Mouse (Mus musculus) hindbrain, embryonic 12.5 days (tissue): ENCODE measurements around the gene Sh2b3. TPM values are rescaled to one million over a fixed set of nuclear protein-coding genes. Genes with fewer than 3 reads are reported as not detected.

Source experiments
- ATAC-seq: fragments of 200-750 bp; cut with Nextera tagmentation; 2 replicates; pipeline ENCODE4 v1.8.0; 2017; ENCODE audit warnings: moderate TSS enrichment; ENCODE audit not compliant: low FRiP score
- H3K27ac ChIP-seq: fragments of 300-500 bp; sonication (generic); 2 replicates; pipeline ENCODE4 v1.5.1; 2016; ENCODE audit warnings: mild to moderate bottlenecking
- H3K27me3 ChIP-seq: fragments of 300-500 bp; sonication (generic); 2 replicates; pipeline ENCODE4 v1.6.1; 2016; ENCODE audit warnings: mild to moderate bottlenecking
- H3K36me3 ChIP-seq: fragments of 300-500 bp; sonication (generic); 2 replicates; pipeline ENCODE4 v1.6.1; 2016; ENCODE audit warnings: mild to moderate bottlenecking
- H3K4me1 ChIP-seq: fragments of 300-500 bp; sonication (generic); 2 replicates; pipeline ENCODE4 v1.6.1; 2016
- H3K4me2 ChIP-seq: fragments of 300-500 bp; sonication (generic); replicated peaks from 2 replicates; pipeline ENCODE4 v1.6.1; 2016; ENCODE audit warnings: mild to moderate bottlenecking
- H3K4me3 ChIP-seq: fragments of 300-500 bp; sonication (generic); 2 replicates; pipeline ENCODE4 v1.5.1; 2016; ENCODE audit warnings: mild to moderate bottlenecking
- H3K9ac ChIP-seq: fragments of 300-500 bp; sonication (generic); 2 replicates; pipeline ENCODE4 v1.6.1; 2016; ENCODE audit warnings: mild to moderate bottlenecking, moderate library complexity
- H3K9me3 ChIP-seq: fragments of 300-500 bp; sonication (generic); replicated peaks from 2 replicates; pipeline ENCODE4 v1.6.1; 2016; ENCODE audit warnings: mild to moderate bottlenecking
- WGBS: fragments of 180-500 bp; shearing (Covaris S2); methylation state at CpG from one replicate; pipeline ENCODE4 v1.1.7; 2016; 5-methylcytosine and 5-hydroxymethylcytosine counted together
- polyA plus RNA-seq: library from polyadenylated mRNA; unstranded; fragments of >200 nt; fragmentation: Nextera tagmentation; extraction: Ambion mirVana; gene quantifications from 2 replicates; pipeline ENCODE4 v1.2.1, GENCODE M21; 2016

The Sh2b3 gene
- polyA plus RNA-seq, 1 experiment from 2014 or later: 11.4 TPM

DNA sequence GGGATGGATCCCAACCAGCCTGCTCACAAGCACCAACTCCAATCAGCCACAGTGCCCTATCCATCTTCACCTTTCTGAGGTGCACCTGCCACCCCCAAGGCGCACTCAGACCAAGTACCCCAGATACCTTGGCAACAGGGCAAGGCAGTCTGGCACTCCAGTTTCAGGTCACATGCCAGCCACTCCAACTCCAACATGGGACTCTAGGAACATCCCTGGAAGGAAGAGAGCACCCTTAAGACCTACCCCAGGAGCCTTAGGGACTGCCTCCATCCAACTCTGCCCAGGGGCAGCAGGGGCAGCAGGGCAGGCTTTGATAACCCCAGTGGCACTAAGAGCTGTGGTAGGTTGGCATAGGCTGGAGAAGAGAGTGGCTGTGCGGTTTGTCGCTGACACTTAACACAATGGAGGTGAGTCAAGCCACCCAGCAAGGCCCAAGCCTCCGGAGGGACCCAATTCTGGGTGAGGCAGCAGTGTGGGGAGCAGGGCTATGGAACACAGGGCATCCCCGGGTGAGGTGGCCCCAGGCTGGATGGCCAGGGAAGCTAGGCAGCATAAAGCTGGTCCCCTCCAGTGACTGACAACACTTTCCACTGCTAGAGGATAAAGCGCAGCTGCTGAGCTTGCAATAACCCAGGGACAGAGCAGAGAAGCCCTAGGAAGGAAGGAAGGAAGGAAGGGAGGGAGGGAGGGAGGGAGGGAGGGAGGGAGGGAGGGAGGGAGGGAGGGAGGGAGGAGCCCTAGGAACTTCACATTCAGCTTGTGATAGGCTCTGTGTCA lies 4.9 kb downstream of the Sh2b3 start:
- H3K36me3 ChIP-seq: no peaks in the 10 kb centered on the region
- H3K4me2 ChIP-seq: no peak overlapping the region
- no peak overlapping the region for H3K27ac ChIP-seq
- H3K27me3 ChIP-seq: peaks cover 60% of the 10 kb centered on the region
- no peak for ATAC-seq
- H3K4me3 ChIP-seq: no peak overlapping the region
- no peaks in the 10 kb centered on the region for H3K9me3 ChIP-seq
- 72% methylated on average over 6 of the region's 6 CpGs for WGBS
- no peak overlapping the region for H3K9ac ChIP-seq
- H3K4me1 ChIP-seq: peaks cover 60% of the 10 kb centered on the region

DNA sequence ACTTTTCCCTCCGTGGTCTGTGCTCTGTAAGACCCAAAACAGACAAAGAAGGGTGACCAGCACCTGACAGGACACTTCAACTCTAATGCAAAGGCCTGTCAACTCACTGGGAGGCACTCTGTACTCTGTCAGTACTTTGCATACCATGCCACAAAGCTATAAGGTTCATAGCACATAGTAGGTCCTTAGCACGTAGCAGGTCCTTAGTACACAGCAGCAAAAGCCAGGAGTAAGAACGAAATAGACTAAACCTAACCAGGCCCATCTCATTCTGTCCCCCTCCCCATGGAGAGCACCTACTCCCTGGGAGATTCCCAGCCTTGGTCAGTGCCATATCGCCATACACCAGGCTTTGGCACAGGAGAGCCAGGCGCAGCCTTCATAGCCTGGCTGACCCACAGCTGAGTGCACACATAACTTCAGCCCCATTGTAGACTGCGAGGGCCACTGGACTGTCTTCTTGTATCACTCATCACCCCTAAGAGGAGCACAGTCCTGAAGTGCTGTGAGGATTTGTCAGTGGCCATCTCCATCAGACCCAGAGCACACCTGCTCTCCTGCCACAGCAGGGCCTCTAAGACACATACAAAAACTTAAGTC lies 6.3 kb downstream of the Sh2b3 start:
- H3K9me3 ChIP-seq: no peaks in the 10 kb centered on the region
- no peak overlapping the region for H3K4me2 ChIP-seq
- peaks cover 60% of the 10 kb centered on the region for H3K27me3 ChIP-seq
- no peak overlapping the region for H3K27ac ChIP-seq
- H3K9ac ChIP-seq: no peak overlapping the region
- 90% methylated on average over 6 of the region's 6 CpGs for WGBS
- H3K36me3 ChIP-seq: no peaks in the 10 kb centered on the region
- H3K4me1 ChIP-seq: peaks cover 52% of the 10 kb centered on the region
- no peak for ATAC-seq
- H3K4me3 ChIP-seq: no peak overlapping the region

DNA sequence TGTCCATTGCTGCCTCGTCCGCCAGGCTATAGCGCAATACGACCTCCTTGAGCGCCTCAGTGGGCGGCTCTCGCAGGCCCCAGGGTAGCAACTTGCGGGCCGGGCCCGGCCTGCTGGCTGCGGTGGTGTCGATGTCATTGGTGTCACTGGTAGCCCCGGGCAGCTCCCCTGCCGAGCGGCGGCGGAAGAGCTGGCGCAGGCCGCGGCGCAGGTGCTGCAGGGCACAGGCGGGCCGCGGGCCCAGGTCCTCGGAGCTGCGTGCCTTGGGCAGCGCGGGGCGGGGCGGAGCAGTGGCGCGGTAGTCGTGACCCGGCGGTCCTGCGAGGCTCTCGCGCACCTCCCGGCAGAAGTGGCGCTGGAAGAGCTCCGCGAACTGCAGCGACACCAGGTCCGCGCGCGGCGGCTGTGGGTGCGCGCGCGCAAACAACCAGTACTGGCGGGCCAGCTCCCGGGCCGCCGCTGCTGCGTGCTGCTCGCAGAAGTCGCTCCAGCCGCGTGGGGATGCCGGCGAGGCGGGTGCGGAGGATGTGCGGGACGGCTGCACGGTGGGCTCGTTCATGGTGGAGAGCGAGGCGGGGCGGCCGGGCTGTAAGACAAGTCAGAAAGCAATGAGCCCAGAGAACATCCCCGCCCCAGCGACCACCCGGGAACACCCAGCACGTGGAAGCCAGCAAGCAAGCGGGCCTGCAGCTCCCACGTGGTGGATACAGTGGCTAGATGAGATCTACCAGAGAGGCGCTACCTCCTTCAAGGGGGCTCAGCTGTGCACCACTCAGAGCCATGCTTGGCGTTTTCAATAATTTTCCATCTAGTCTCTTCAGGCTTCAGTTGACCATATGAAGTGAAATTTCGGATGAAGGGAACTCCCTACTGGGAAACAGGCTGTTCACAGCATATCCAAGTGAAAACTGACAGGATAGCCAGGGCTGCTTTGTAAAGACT lies 8.7 kb downstream of the Sh2b3 start:
- peak overlapping the region; percentile 67 for H3K9ac ChIP-seq
- no peak overlapping the region for H3K27ac ChIP-seq
- no peaks in the 10 kb centered on the region for H3K36me3 ChIP-seq
- H3K4me1 ChIP-seq: peaks cover 28% of the 10 kb centered on the region
- H3K27me3 ChIP-seq: peaks cover 46% of the 10 kb centered on the region
- ATAC-seq: peak; percentile 32; the same call in 1 of the 2 replicates
- WGBS: 4% methylated on average over 82 of the region's 82 CpGs
- H3K4me3 ChIP-seq: peak overlapping the region; percentile 44
- no peaks in the 10 kb centered on the region for H3K9me3 ChIP-seq
- H3K4me2 ChIP-seq: peak overlapping the region; percentile 94

DNA sequence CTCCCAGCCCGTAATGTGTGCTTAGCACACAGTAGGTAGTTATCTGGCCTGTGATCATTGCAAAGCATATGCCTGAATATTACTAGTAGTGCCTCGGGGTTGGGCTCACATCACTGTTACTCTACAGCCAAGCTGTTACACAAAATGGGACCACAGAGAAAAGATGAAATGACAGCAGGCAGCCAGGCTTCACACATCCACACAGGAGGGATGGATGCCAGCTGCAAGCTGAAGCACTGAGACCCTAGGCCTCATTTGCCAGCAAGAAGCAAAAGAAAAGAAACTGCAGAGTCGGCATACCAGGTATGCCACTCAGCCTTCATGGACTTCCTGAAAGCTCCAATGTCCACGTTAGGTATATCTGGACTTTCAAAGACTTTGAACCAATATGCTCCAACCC lies 9.6 kb downstream of the Sh2b3 start:
- peak overlapping the region; percentile 94 for H3K4me2 ChIP-seq
- H3K9ac ChIP-seq: peak overlapping the region; percentile 67; the same call in 1 of the 2 replicates
- H3K27me3 ChIP-seq: peaks cover 46% of the 10 kb centered on the region
- peak overlapping the region; percentile 44; the same call in 1 of the 2 replicates for H3K4me3 ChIP-seq
- ATAC-seq: no peak
- H3K36me3 ChIP-seq: no peaks in the 10 kb centered on the region
- H3K4me1 ChIP-seq: peaks cover 19% of the 10 kb centered on the region
- H3K9me3 ChIP-seq: no peaks in the 10 kb centered on the region
- 83% methylated on average over 4 of the region's 4 CpGs for WGBS
- H3K27ac ChIP-seq: no peak overlapping the region

DNA sequence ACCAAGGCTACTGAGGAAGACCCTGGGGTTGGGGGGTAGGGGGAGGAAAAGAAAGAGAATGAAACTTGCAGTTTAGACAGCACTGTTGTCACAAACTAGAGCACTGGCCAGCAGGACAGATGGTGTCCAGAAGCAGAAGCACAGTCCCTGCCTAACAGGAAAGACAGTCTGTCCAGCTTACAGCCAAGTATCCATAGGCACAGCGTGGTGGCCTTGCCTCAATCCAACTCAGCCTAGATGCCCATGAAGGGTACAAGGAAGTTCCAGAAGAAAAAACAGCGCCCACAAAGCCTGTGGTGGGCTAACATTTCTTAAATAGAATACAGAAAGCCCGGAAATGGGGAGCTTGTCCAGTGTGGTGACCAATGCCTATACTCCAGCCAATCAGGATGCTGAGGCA lies 11.8 kb downstream of the Sh2b3 start:
- H3K27me3 ChIP-seq: peaks cover 38% of the 10 kb centered on the region
- no peak for ATAC-seq
- no peak overlapping the region for H3K9ac ChIP-seq
- H3K9me3 ChIP-seq: no peaks in the 10 kb centered on the region
- no peak overlapping the region for H3K27ac ChIP-seq
- 89% methylated on average over 3 of the region's 3 CpGs for WGBS
- peaks cover 14% of the 10 kb centered on the region for H3K4me1 ChIP-seq
- no peak overlapping the region for H3K4me2 ChIP-seq
- no peaks in the 10 kb centered on the region for H3K36me3 ChIP-seq
- H3K4me3 ChIP-seq: no peak overlapping the region

DNA sequence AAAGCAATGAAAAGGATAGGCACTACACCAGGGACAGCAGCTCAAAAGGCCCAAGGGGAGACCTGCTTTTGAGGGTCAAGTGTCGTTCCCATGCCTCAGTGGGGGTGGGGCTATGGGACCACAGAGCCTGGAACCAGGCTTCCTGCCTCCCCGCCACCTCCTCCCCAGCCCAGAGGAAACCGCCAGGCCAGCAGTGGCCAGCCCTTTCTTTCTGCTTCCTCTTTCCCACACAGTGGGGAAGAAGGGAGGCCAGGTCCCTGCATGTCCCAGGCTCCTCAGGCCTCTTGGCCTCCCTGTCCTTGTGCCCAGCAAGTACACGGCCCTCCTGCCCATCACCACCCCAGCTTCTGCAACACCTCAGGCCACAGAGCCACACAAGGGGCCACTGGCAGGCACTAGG lies 13.3 kb downstream of the Sh2b3 start:
- H3K4me2 ChIP-seq: no peak overlapping the region
- peaks cover 11% of the 10 kb centered on the region for H3K4me1 ChIP-seq
- H3K9me3 ChIP-seq: no peaks in the 10 kb centered on the region
- H3K4me3 ChIP-seq: no peak overlapping the region
- H3K9ac ChIP-seq: no peak overlapping the region
- 72% methylated on average over 4 of the region's 4 CpGs for WGBS
- no peak for ATAC-seq
- no peak overlapping the region for H3K27ac ChIP-seq
- peaks cover 25% of the 10 kb centered on the region for H3K27me3 ChIP-seq
- peaks cover 9% of the 10 kb centered on the region for H3K36me3 ChIP-seq

DNA sequence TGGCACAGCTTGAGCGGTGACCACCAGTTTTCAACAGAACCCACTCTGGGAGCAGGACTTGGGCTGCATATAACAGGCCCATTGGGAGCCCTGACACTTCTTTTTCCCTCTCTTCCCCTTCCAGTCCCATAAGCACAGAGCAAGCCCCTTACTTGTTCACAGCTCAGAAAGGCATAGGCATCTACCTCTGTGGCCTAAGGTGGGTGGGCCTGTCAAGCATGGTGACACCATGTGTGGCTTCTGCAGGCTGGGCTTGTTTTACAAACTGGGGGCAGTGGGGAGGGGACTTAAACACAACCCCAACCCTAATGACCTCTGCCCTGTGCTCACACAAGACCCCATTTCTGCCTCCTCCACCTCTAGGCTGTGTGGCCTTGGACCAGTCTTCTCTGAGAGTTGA lies 13.8 kb downstream of the Sh2b3 start:
- Histone ChIP-seq H3K9me3 (no peaks in the 10 kb centered on the region), H3K27me3 (peaks cover 21% of the 10 kb centered on the region), H3K4me2 (no peak overlapping the region), H3K36me3 (peaks cover 13% of the 10 kb centered on the region), H3K27ac (no peak overlapping the region), H3K4me1 (peaks cover 6% of the 10 kb centered on the region), H3K4me3 (no peak overlapping the region), H3K9ac (no peak overlapping the region)
- no peak for ATAC-seq
- WGBS: 100% methylated on average over 1 of the region's 1 CpGs

DNA sequence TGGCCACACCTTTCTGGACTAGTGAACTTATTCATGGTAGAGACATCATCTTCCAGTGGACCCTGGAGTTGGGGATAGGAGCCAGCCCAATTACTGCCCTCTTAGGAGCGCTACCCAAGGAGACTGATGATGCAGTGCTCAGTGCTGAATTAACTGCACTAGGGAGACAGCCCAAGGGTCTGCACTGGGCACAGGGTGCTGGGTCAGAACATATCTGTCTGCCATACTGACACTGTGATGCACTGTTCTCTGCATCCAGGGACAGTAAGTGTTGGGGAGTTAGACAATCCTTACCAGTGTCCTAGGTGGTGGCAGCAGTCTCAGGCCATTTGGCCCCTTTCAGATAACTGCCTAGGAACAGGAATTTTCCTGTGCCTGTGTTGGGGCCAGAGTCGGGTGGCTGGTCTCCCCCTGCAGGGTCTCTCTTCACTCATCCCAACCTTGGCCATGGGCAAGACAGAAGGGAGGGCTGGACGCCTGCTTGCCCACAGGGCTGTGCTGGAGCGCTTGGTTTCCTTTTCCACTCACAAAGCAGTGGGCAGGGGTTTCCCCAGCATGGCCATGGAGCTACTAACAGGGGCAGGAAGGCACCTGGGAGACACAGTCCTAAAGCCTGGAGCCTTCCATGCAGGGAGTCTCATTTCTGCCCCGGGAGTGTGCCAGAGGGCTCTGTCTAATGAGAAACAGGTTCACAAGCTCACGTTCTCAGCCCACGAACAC lies 14.5 kb downstream of the Sh2b3 start:
- 79% methylated on average over 7 of the region's 7 CpGs for WGBS
- no peak overlapping the region for H3K4me2 ChIP-seq
- peaks cover 14% of the 10 kb centered on the region for H3K27me3 ChIP-seq
- H3K4me3 ChIP-seq: no peak overlapping the region
- H3K36me3 ChIP-seq: peaks cover 20% of the 10 kb centered on the region
- H3K9ac ChIP-seq: no peak overlapping the region
- no peak for ATAC-seq
- no peaks in the 10 kb centered on the region for H3K9me3 ChIP-seq
- no peaks in the 10 kb centered on the region; the same call in 1 of the 2 replicates for H3K4me1 ChIP-seq
- no peak overlapping the region for H3K27ac ChIP-seq

DNA sequence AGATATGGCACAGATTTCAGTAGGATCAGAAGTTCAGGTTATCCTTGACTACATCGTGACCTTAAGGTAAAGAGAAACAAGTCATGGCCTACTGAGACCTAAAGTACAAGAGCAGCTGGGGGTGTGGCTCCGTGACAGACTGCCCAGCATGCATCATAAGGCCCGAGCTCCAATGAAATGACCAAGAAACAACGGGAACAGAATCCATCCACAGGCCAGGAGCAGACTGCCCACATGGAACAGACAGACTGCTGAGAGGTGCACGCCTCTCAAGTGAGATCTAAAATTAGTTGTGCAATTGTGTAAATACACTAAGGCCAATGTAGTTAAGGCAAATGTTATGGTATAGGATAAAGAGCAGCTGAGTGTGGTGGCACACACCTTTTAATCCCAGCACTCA lies 15.9 kb downstream of the Sh2b3 start:
- Histone ChIP-seq H3K4me3 (no peak overlapping the region), H3K27ac (no peak overlapping the region), H3K36me3 (peaks cover 34% of the 10 kb centered on the region), H3K9ac (no peak overlapping the region), H3K4me2 (no peak overlapping the region), H3K9me3 (no peaks in the 10 kb centered on the region), H3K27me3 (no peaks in the 10 kb centered on the region; the same call in 1 of the 2 replicates), H3K4me1 (no peaks in the 10 kb centered on the region)
- 74% methylated on average over 5 of the region's 5 CpGs for WGBS
- no peak for ATAC-seq

DNA sequence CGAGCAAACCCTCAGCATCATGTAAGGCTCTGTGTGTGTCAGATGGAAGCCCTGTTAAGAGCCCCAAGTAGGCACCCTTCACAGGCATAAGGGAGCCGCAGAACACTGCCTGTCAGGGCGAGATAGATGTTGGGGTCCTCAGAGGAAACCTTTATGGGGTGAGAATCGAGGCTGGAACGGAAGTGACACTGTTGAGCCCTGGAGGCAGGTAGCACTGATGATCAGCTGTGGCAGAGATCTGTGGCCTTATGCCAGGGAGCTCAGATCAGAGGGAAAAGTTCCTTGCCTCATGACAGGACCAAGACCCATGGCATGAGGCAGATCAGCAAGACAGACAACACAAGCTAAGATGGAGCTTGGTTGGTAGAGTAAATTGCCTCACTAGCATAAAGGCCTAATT lies 16.3 kb downstream of the Sh2b3 start:
- 88% methylated on average over 5 of the region's 5 CpGs for WGBS
- Histone ChIP-seq H3K27me3 (no peaks in the 10 kb centered on the region), H3K4me3 (no peak overlapping the region), H3K4me1 (no peaks in the 10 kb centered on the region), H3K9ac (no peak overlapping the region), H3K27ac (no peak overlapping the region), H3K4me2 (no peak overlapping the region), H3K36me3 (peaks cover 39% of the 10 kb centered on the region), H3K9me3 (no peaks in the 10 kb centered on the region)
- ATAC-seq: no peak

DNA sequence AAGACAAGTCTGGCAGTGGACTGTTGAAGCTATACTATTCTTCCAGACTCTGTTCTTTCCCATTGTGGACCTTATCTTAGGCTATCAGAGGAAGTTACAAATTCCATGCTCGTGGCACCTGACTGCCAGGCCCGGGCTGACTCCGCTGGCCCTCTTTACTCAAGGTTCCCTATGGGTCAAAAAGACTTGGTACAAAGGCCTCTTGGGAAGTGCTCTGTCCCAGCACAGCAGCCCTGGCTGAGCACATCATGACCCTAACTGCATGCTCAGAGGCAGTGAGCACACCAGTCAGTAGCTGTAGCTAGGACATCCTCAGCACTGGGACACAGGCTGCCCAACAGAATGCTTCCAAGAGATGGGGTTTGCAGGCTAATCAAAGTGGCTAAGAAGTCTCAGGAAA lies 16.8 kb downstream of the Sh2b3 start:
- Histone ChIP-seq H3K9ac (no peak overlapping the region), H3K36me3 (peaks cover 43% of the 10 kb centered on the region), H3K27ac (no peak overlapping the region), H3K4me2 (no peak overlapping the region), H3K4me1 (no peaks in the 10 kb centered on the region), H3K27me3 (no peaks in the 10 kb centered on the region), H3K9me3 (no peaks in the 10 kb centered on the region), H3K4me3 (no peak overlapping the region)
- ATAC-seq: no peak
- WGBS: 96% methylated on average over 3 of the region's 3 CpGs

DNA sequence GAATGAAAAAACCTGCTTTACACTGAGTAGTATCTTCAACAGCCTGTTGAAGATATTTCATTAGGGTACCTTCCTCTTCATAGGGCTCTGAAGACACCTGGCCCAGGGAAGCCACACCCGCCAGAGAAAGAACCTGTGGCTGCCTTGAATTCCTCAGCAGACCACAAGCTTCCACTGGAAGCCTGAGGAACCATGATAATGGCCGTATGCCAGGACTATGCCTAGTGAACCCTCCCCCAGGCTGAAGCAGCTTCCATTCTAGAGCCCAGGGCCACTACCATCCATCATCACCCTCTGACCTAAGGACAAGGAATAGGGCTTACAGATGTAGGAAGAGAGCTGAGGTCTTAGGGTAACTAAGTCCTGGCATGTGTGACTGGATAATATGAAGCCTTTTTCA lies 17.3 kb downstream of the Sh2b3 start:
- 89% methylated on average over 2 of the region's 2 CpGs for WGBS
- Histone ChIP-seq H3K9me3 (no peaks in the 10 kb centered on the region), H3K4me1 (no peaks in the 10 kb centered on the region), H3K4me2 (no peak overlapping the region), H3K4me3 (no peak overlapping the region), H3K36me3 (peaks cover 46% of the 10 kb centered on the region), H3K9ac (no peak overlapping the region), H3K27ac (no peak overlapping the region), H3K27me3 (no peaks in the 10 kb centered on the region)
- ATAC-seq: no peak
